Mouse (Mus musculus): ENCODE data around the gene Birc5. TPM values are rescaled to one million over a fixed set of nuclear protein-coding genes. Genes with fewer than 3 reads are reported as not detected.

The Birc5 gene
- polyA plus RNA-seq, 1 experiment from 2014 or later = 365 TPM

- no peaks in the 10 kb centered on the region for H3K36me3 ChIP-seq (ENCODE audit: control insufficient read depth, insufficient read depth, low read length)
- peaks cover 35% of the 10 kb centered on the region for H3K4me1 ChIP-seq (replicated peaks; ENCODE audit: control insufficient read depth, insufficient read depth, low read length)
- peak overlapping the region; percentile 58 for H3K4me2 ChIP-seq (ENCODE audit: low read depth, low read length, severe bottlenecking)
- H3K9me3 ChIP-seq (ENCODE audit: control insufficient read depth, low read length) = no peaks in the 10 kb centered on the region
- 3% methylated on average over 11 of the region's 11 CpGs for WGBS
- DNase-seq (ENCODE audit: low spot score) (peak; percentile 80), ATAC-seq (replicated peaks; ENCODE audit: low FRiP score) (peak; percentile 75)
- peak overlapping the region; percentile 1 for H3K9ac ChIP-seq (ENCODE audit: low read length)
- peaks cover 49% of the 10 kb centered on the region for H3K27me3 ChIP-seq (ENCODE audit: control insufficient read depth, insufficient read depth, low read length)
- H3K4me3 ChIP-seq (ENCODE audit: low read depth, low read length) = no peak overlapping the region
- H3K27ac ChIP-seq (ENCODE audit: low read depth, low read length) = peak overlapping the region; percentile 68; the same call in 1 of the 2 replicates
Measured at GRCm38 (mm10) chr11:117889887-117890340, 40.9 kb downstream of the Birc5 start.

DNA sequence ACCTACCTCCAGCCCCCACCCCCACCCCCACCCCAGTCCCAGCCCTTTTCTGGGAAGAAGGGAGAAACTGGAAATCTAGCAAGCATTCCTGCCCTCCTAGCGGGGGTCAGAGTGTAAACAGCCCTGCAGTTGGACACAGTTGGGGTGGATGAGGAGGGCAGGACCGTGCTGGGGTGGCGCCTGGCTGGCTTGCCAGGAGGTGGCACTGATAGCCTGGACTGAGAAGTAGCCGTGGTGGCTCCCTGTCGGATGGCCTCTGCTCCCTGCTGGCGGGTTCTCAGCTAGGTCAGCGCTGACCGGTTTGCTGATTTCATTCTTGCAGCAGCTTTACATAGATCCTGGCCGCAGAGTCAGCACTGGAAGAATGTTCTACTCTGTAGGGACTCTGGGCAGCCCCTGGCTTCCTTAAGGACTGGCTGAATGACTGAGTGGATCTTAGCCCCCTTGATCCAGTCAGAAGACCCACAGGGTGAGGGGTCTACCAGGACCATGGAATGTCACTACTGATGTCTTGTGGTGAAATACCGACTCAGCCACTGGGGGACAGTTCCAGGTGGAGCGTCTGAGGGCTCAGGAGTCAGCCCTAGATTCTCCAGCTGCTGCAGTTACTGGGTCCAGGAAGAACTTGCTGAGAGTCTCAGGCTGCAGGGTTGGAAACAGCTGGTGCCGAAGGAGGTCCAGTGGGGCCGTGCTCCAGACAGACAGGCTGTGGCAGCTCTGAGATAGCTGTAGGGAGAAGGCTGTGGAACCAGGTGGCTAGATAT, 41.6 kb downstream of the Birc5 start:
- Histone ChIP-seq H3K9me3 (ENCODE audit: control insufficient read depth, low read length) (no peaks in the 10 kb centered on the region), H3K27ac (ENCODE audit: low read depth, low read length) (no peak overlapping the region), H3K4me3 (ENCODE audit: low read depth, low read length) (no peak overlapping the region), H3K36me3 (ENCODE audit: control insufficient read depth, insufficient read depth, low read length) (no peaks in the 10 kb centered on the region), H3K27me3 (ENCODE audit: control insufficient read depth, insufficient read depth, low read length) (peaks cover 48% of the 10 kb centered on the region), H3K4me1 (replicated peaks; ENCODE audit: control insufficient read depth, insufficient read depth, low read length) (peaks cover 35% of the 10 kb centered on the region), H3K9ac (ENCODE audit: low read length) (peak overlapping the region; percentile 1), H3K4me2 (ENCODE audit: low read depth, low read length, severe bottlenecking) (peak overlapping the region; percentile 58; the same call in 1 of the 2 replicates)
- DNase-seq (ENCODE audit: low spot score) (no peak), ATAC-seq (replicated peaks; ENCODE audit: low FRiP score) (0 out of 2 replicates have a peak, but pooled peaks have one; percentile 29)
- 15% methylated on average over 13 of the region's 13 CpGs for WGBS

DNA sequence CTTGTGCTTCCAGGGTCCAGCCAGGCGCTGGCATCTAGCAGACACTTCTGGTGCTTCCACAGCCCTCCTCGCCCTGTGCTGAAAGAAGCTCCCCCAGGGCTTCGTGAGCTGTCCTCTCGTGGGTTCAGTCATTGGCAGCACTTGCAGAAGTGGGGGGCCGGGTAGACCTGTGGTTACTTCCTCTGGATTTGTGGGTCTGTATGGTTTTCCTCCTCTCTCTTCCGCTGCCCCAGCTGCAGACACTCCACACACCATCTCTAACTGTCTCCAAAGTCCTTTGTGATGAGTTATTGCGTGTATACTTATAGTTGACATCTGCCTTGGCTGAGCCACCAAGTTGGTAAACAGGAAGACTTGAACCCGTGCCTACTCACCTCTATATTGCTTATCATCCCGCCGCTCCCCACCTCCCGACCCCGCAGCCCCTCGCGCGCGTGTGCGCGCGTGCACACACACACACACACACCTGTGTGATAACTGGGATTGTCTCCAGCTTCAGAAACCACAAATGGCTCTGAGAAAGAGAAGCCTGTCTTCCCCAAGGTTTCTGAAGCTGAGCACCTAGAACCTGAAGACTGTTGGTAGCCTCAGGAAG, 42.6 kb downstream of the Birc5 start:
- Histone ChIP-seq H3K36me3 (ENCODE audit: control insufficient read depth, insufficient read depth, low read length) (no peaks in the 10 kb centered on the region), H3K9me3 (ENCODE audit: control insufficient read depth, low read length) (no peaks in the 10 kb centered on the region), H3K4me3 (ENCODE audit: low read depth, low read length) (no peak overlapping the region), H3K4me1 (replicated peaks; ENCODE audit: control insufficient read depth, insufficient read depth, low read length) (peaks cover 35% of the 10 kb centered on the region), H3K9ac (ENCODE audit: low read length) (no peak overlapping the region), H3K27me3 (ENCODE audit: control insufficient read depth, insufficient read depth, low read length) (peaks cover 41% of the 10 kb centered on the region), H3K4me2 (ENCODE audit: low read depth, low read length, severe bottlenecking) (no peak overlapping the region), H3K27ac (ENCODE audit: low read depth, low read length) (no peak overlapping the region)
- ATAC-seq (replicated peaks; ENCODE audit: low FRiP score) (no peak), DNase-seq (ENCODE audit: low spot score) (no peak)
- WGBS = 91% methylated on average over 19 of the region's 19 CpGs

DNA sequence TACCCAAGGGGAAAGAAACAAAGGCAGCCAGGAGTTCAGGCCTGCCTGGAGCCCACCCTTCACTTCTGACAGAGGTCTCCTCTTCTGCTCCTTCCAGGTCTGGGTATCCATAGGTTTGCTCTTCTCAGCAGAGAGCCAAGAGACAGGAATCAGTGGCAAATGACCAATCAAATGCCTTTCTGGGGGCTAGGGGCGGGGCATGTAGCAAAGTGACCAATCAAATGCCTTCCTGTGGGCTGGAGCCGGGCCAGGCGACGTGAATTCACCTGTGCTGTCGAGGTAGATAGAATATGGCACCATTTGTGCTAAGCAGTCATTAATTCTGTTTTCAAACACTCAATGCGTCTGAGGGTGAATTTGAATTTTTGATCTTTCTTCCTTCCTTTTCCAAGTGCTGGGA, 43.1 kb downstream of the Birc5 start:
- Histone ChIP-seq H3K4me2 (ENCODE audit: low read depth, low read length, severe bottlenecking) (no peak overlapping the region), H3K36me3 (ENCODE audit: control insufficient read depth, insufficient read depth, low read length) (no peaks in the 10 kb centered on the region), H3K4me3 (ENCODE audit: low read depth, low read length) (no peak overlapping the region), H3K27me3 (ENCODE audit: control insufficient read depth, insufficient read depth, low read length) (peaks cover 38% of the 10 kb centered on the region), H3K9me3 (ENCODE audit: control insufficient read depth, low read length) (no peaks in the 10 kb centered on the region), H3K9ac (ENCODE audit: low read length) (no peak overlapping the region), H3K27ac (ENCODE audit: low read depth, low read length) (no peak overlapping the region), H3K4me1 (replicated peaks; ENCODE audit: control insufficient read depth, insufficient read depth, low read length) (peaks cover 35% of the 10 kb centered on the region)
- ATAC-seq (replicated peaks; ENCODE audit: low FRiP score) = no peak
- WGBS = 52% methylated on average over 6 of the region's 6 CpGs
- no peak for DNase-seq (ENCODE audit: low spot score)

- Histone ChIP-seq H3K27me3 (ENCODE audit: control insufficient read depth, insufficient read depth, low read length) (peaks cover 18% of the 10 kb centered on the region), H3K4me2 (ENCODE audit: low read depth, low read length, severe bottlenecking) (no peak overlapping the region), H3K4me3 (ENCODE audit: low read depth, low read length) (no peak overlapping the region), H3K27ac (ENCODE audit: low read depth, low read length) (no peak overlapping the region), H3K9me3 (ENCODE audit: control insufficient read depth, low read length) (no peaks in the 10 kb centered on the region), H3K9ac (ENCODE audit: low read length) (no peak overlapping the region), H3K36me3 (ENCODE audit: control insufficient read depth, insufficient read depth, low read length) (no peaks in the 10 kb centered on the region), H3K4me1 (replicated peaks; ENCODE audit: control insufficient read depth, insufficient read depth, low read length) (peaks cover 18% of the 10 kb centered on the region)
- DNase-seq (ENCODE audit: low spot score) (no peak), ATAC-seq (replicated peaks; ENCODE audit: low FRiP score) (no peak)
- WGBS = 68% methylated on average over 10 of the region's 10 CpGs
Measured at GRCm38 (mm10) chr11:117894676-117895075, 45.6 kb downstream of the Birc5 start.

GRCm38 (mm10) chr11:117896533-117896932, 47.5 kb downstream of the Birc5 start:
- no peaks in the 10 kb centered on the region for H3K4me1 ChIP-seq (replicated peaks; ENCODE audit: control insufficient read depth, insufficient read depth, low read length)
- H3K4me2 ChIP-seq (ENCODE audit: low read depth, low read length, severe bottlenecking) = no peak overlapping the region
- no peaks in the 10 kb centered on the region for H3K9me3 ChIP-seq (ENCODE audit: control insufficient read depth, low read length)
- DNase-seq (ENCODE audit: low spot score) = no peak
- no peak overlapping the region for H3K9ac ChIP-seq (ENCODE audit: low read length)
- no peak overlapping the region for H3K4me3 ChIP-seq (ENCODE audit: low read depth, low read length)
- 48% methylated on average over 2 of the region's 2 CpGs for WGBS
- no peak overlapping the region for H3K27ac ChIP-seq (ENCODE audit: low read depth, low read length)
- H3K36me3 ChIP-seq (ENCODE audit: control insufficient read depth, insufficient read depth, low read length) = no peaks in the 10 kb centered on the region
- no peak for ATAC-seq (replicated peaks; ENCODE audit: low FRiP score)
- H3K27me3 ChIP-seq (ENCODE audit: control insufficient read depth, insufficient read depth, low read length) = peaks cover 11% of the 10 kb centered on the region

DNA sequence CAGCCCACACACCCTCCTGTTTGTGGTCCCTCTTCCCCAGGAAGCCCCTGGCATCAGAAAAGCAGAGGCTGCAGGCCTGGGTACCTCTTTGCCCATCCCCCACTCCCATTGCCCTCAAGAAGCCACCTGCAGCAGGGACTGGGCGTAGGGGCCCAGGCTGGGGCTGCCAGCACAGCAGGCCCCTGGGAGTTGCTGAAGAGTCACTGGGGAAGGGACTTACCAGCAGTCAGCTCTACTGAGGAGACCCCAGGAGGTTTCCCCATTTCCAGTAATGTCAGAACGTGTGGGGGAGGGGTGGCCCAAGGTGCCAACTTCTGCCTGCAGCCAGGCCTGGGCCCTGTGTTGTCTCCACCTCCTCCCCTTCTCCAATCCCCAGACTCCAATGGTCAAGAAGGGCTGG, 53.2 kb downstream of the Birc5 start:
- Histone ChIP-seq H3K9me3 (ENCODE audit: control insufficient read depth, low read length) (no peaks in the 10 kb centered on the region), H3K4me1 (replicated peaks; ENCODE audit: control insufficient read depth, insufficient read depth, low read length) (no peaks in the 10 kb centered on the region), H3K9ac (ENCODE audit: low read length) (no peak overlapping the region), H3K4me2 (ENCODE audit: low read depth, low read length, severe bottlenecking) (no peak overlapping the region), H3K27me3 (ENCODE audit: control insufficient read depth, insufficient read depth, low read length) (no peaks in the 10 kb centered on the region), H3K4me3 (ENCODE audit: low read depth, low read length) (no peak overlapping the region), H3K27ac (ENCODE audit: low read depth, low read length) (no peak overlapping the region), H3K36me3 (ENCODE audit: control insufficient read depth, insufficient read depth, low read length) (no peaks in the 10 kb centered on the region)
- 57% methylated on average over 2 of the region's 2 CpGs for WGBS
- ATAC-seq (replicated peaks; ENCODE audit: low FRiP score) = no peak
- no peak for DNase-seq (ENCODE audit: low spot score)

DNA sequence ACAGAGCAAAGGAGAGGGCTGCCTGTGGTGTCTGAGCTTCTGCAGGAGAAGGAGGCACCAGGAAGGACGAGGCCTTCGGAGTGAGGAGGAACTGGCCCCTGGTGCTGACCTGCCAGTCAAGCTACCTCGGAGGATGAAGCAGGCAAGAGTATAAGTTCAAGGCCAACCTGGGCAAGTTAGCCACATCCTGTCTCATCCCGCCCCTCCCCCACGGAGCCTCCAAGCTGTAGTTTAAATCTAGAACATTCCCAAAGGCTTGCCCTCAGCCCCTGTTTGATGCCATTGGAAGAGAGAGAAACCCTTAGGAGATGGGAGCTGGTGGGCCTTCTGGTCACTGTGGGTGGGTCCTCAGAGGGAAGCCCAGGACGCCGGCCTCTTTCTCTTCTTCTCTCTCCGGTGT, 55.4 kb downstream of the Birc5 start:
- no peaks in the 10 kb centered on the region for H3K36me3 ChIP-seq (ENCODE audit: control insufficient read depth, insufficient read depth, low read length)
- no peaks in the 10 kb centered on the region for H3K4me1 ChIP-seq (replicated peaks; ENCODE audit: control insufficient read depth, insufficient read depth, low read length)
- no peak for ATAC-seq (replicated peaks; ENCODE audit: low FRiP score)
- H3K27me3 ChIP-seq (ENCODE audit: control insufficient read depth, insufficient read depth, low read length) = no peaks in the 10 kb centered on the region
- DNase-seq (ENCODE audit: low spot score) = no peak
- H3K27ac ChIP-seq (ENCODE audit: low read depth, low read length) = no peak overlapping the region
- H3K4me2 ChIP-seq (ENCODE audit: low read depth, low read length, severe bottlenecking) = no peak overlapping the region
- H3K4me3 ChIP-seq (ENCODE audit: low read depth, low read length) = no peak overlapping the region
- 87% methylated on average over 8 of the region's 8 CpGs for WGBS
- no peaks in the 10 kb centered on the region for H3K9me3 ChIP-seq (ENCODE audit: control insufficient read depth, low read length)
- H3K9ac ChIP-seq (ENCODE audit: low read length) = no peak overlapping the region
